Mouse (Mus musculus): Measurements from ENCODE around the gene Csnk1g2. TPM values are rescaled to one million over a fixed set of nuclear protein-coding genes. Genes with fewer than 3 reads are reported as not detected.

Gene Csnk1g2
- total RNA-seq (2021): 100 to 1,000 TPM; 188 to 196 TPM
- long read RNA-seq, experiment 1, transcript Csnk1g2-201 (11 exons, 2,348 nt): major isoform, 26 of 245 reads
- long read RNA-seq, experiment 1, partial matches to known transcripts: 13 of 245 reads
- long read RNA-seq, experiment 1, other reads (novel, unspliced or antisense): 202 of 245 reads
- long read RNA-seq, experiment 2, transcript Csnk1g2-201 (11 exons, 2,348 nt): major isoform, 28 of 223 reads
- long read RNA-seq, experiment 2, partial matches to known transcripts: 17 of 223 reads
- long read RNA-seq, experiment 2, other reads (novel, unspliced or antisense): 178 of 223 reads

- DNase-seq (ENCODE audit: low spot score in 2 of 2): peak; percentile 47 to 59
- intact Hi-C loops (cut with DNase I): loop anchor here (5.0 kb wide), 1 partner anchor 46 kb away; the partner anchor contains the start of gene Klf16
Observed at GRCm38 (mm10) chr10:80622661-80623456, at the start of gene Csnk1g2. Csnk1g2 (plus strand) TSS chr10:80622838.

GRCm38 (mm10) chr10:80573944-80574343 lies 48.7 kb upstream of the Csnk1g2 start:
- intact Hi-C loops (cut with DNase I): no loop called here
- peak; percentile 58 to 80 for DNase-seq (ENCODE audit: low spot score in 2 of 2)

GRCm38 (mm10) chr10:80574896-80575295 lies 47.7 kb upstream of the Csnk1g2 start:
- intact Hi-C loops (cut with DNase I): loop anchor here (5.0 kb wide), 2 partner anchors 47 to 107 kb away; partner anchors contain the start of gene Csnk1g2
- no peak for DNase-seq (ENCODE audit: low spot score in 2 of 2)

- intact Hi-C loops (cut with DNase I): loop anchor here (5.0 kb wide), 2 partner anchors 46 to 106 kb away; partner anchors contain the start of gene Csnk1g2
- DNase-seq (ENCODE audit: low spot score in 2 of 2): no peak
Observed at GRCm38 (mm10) chr10:80575925-80576324, 46.7 kb upstream of the Csnk1g2 start.

- peak in 1 of 2 experiments; percentile 49 for DNase-seq (ENCODE audit: low spot score in 2 of 2)
- intact Hi-C loops (cut with DNase I): loop anchor here (5.0 kb wide), 2 partner anchors 46 to 106 kb away; partner anchors contain the start of gene Csnk1g2
Observed at GRCm38 (mm10) chr10:80576351-80577194, 46.1 kb upstream of the Csnk1g2 start.

GRCm38 (mm10) chr10:80577195-80578130 lies 45.2 kb upstream of the Csnk1g2 start, which contains the start of gene Klf16:
Klf16 (minus strand) TSS chr10:80577321.
- intact Hi-C loops (cut with DNase I): loop anchor here (5.0 kb wide), 2 partner anchors 45 to 105 kb away; partner anchors contain the start of gene Csnk1g2

GRCm38 (mm10) chr10:80578131-80578750 lies 44.4 kb upstream of the Csnk1g2 start:
- intact Hi-C loops (cut with DNase I): loop anchor here (5.0 kb wide), 2 partner anchors 44 to 104 kb away; partner anchors contain the start of gene Csnk1g2
- peak in 1 of 2 experiments; percentile 71 for DNase-seq (ENCODE audit: low spot score in 2 of 2)

More at GRCm38 (mm10) chr10:80577195-80578130, 45.2 kb upstream of the Csnk1g2 start, which contains the start of gene Klf16:
- DNase-seq (ENCODE audit: low spot score in 2 of 2): peak; percentile 95

GRCm38 (mm10) chr10:80578911-80579310 lies 43.7 kb upstream of the Csnk1g2 start:
- intact Hi-C loops (cut with DNase I): loop anchor here (5.0 kb wide), 2 partner anchors 43 to 103 kb away; partner anchors contain the start of gene Csnk1g2
- DNase-seq (ENCODE audit: low spot score in 2 of 2): peak in 1 of 2 experiments; percentile 56

GRCm38 (mm10) chr10:80583047-80583446 lies 39.6 kb upstream of the Csnk1g2 start:
- no peak for DNase-seq (ENCODE audit: low spot score in 2 of 2)
- intact Hi-C loops (cut with DNase I): no loop called here

- DNase-seq (ENCODE audit: low spot score in 2 of 2): no peak
- intact Hi-C loops (cut with DNase I): no loop called here
Observed at GRCm38 (mm10) chr10:80584045-80584488, 38.6 kb upstream of the Csnk1g2 start.

GRCm38 (mm10) chr10:80584642-80585552 lies 37.7 kb upstream of the Csnk1g2 start:
- no peak for DNase-seq (ENCODE audit: low spot score in 2 of 2)
- intact Hi-C loops (cut with DNase I): no loop called here

GRCm38 (mm10) chr10:80585581-80585980 lies 37.1 kb upstream of the Csnk1g2 start:
- intact Hi-C loops (cut with DNase I): no loop called here
- DNase-seq (ENCODE audit: low spot score in 2 of 2): no peak

- no peak for DNase-seq (ENCODE audit: low spot score in 2 of 2)
- intact Hi-C loops (cut with DNase I): no loop called here
Observed at GRCm38 (mm10) chr10:80586407-80587304, 36.0 kb upstream of the Csnk1g2 start.

GRCm38 (mm10) chr10:80587305-80587657 lies 35.4 kb upstream of the Csnk1g2 start:
- DNase-seq (ENCODE audit: low spot score in 2 of 2): no peak
- intact Hi-C loops (cut with DNase I): no loop called here

- intact Hi-C loops (cut with DNase I): no loop called here
- DNase-seq (ENCODE audit: low spot score in 2 of 2): no peak
Observed at GRCm38 (mm10) chr10:80589127-80589878, 33.3 kb upstream of the Csnk1g2 start.
